Mouse (Mus musculus): Measurements from ENCODE around the gene Stxbp5. TPM values are rescaled to one million over a fixed set of nuclear protein-coding genes. Genes with fewer than 3 reads are reported as not detected.

The Stxbp5 gene
- polyA plus RNA-seq, 1 experiment from 2014 or later, result 7.8 TPM

DNA sequence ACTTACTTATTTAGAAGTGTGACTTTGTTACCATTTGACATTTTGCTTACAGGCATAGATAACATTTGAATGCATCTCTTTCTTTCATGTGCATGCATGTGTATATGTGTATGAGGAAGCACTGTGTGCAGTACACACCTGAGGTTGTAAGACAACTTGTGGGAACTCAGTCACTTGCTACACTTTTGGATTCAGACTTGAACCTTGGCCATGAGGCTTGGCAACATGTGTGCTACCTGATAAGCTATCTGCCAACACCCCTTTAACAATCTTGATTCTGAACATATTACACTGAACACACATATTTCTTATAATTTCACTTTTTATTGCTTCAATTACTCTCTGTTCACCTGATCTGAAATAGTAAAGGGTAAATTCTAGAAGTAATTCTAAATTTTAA lies 106.5 kb downstream of the Stxbp5 start:
- no peak for ATAC-seq (replicated peaks)
- H3K27ac ChIP-seq (replicated peaks), result no peak overlapping the region
- no peak overlapping the region for H3K9ac ChIP-seq (replicated peaks)
- no peak overlapping the region for H3K4me3 ChIP-seq
- H3K4me2 ChIP-seq (replicated peaks), result no peak overlapping the region
- H3K4me1 ChIP-seq, result no peaks in the 10 kb centered on the region
- H3K36me3 ChIP-seq, result peaks cover 18% of the 10 kb centered on the region
- H3K27me3 ChIP-seq, result no peaks in the 10 kb centered on the region
- H3K9me3 ChIP-seq, result no peaks in the 10 kb centered on the region

DNA sequence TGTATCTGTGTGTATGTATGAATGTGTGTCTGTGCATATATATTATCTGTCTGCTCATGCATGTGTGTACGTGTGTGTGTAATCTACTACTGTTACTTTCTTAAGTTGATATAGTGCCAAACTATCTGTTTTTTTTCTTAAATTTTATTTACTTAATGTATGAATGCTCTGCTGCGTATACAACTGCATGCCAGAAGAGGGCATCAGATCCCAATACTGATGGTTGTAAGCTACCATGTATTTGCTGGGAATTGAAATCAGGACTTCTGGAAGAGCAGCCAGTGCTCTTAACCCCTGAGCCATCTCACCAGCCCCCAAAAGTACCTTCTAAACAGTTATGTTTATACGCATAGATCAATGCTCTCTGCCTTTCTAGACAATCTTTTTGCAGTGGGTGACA lies 109.9 kb downstream of the Stxbp5 start:
- Histone ChIP-seq H3K27me3 (no peaks in the 10 kb centered on the region), H3K9me3 (no peaks in the 10 kb centered on the region), H3K27ac (replicated peaks) (no peak overlapping the region), H3K4me2 (replicated peaks) (no peak overlapping the region), H3K9ac (replicated peaks) (no peak overlapping the region), H3K36me3 (0 out of 2 replicates have a peak, but pooled peaks cover 4% of the 10 kb centered on the region), H3K4me3 (no peak overlapping the region), H3K4me1 (no peaks in the 10 kb centered on the region)
- WGBS, result 88% methylated on average over 3 of the region's 3 CpGs
- ATAC-seq (replicated peaks), result no peak

DNA sequence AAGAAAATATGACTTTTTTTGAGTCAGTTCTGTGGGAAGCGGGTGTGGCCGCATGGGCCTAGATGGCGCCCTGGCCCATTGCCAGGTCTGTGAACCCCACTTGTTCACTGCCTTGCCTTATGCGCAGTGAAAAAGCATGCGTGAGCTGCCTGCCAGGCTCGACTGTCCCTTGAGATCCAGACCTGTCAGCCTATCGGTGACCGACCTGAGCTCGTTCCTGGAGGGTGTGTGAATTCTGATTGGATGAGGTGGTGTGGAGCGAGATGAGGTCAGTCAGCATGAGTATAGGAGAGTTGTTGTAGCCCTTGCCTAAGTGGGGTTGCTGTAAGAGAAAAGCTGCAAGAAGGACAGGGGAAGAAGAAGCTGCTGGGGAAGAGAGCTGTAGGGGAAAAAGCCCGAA lies 114.4 kb downstream of the Stxbp5 start:
- Histone ChIP-seq H3K27me3 (no peaks in the 10 kb centered on the region), H3K4me3 (no peak overlapping the region), H3K4me1 (no peaks in the 10 kb centered on the region), H3K36me3 (0 out of 2 replicates have a peak, but pooled peaks cover 4% of the 10 kb centered on the region), H3K9ac (replicated peaks) (no peak overlapping the region), H3K9me3 (no peaks in the 10 kb centered on the region), H3K27ac (replicated peaks) (no peak overlapping the region), H3K4me2 (replicated peaks) (no peak overlapping the region)
- no peak for ATAC-seq (replicated peaks)
- 90% methylated on average over 11 of the region's 11 CpGs for WGBS

DNA sequence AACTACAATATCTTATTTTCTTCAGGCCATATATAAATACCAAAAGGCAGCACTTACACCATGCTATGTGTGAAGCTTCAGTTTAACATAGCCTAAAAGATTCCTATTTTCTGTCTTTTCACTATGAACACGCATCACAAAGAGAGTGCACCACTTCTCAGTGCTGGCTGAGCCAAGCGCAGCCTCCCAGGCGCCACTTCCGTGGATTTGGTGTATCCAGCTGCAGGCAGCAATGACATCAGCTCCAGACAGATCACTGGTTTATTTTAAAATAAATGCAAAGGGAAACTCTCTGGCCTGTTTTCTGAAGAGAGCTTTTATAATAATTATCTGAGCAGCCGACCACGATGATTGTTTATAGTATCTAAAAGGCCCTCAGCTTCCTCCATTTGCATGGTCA lies 115.2 kb downstream of the Stxbp5 start:
- H3K27me3 ChIP-seq, result no peaks in the 10 kb centered on the region
- H3K4me3 ChIP-seq, result no peak overlapping the region
- H3K9me3 ChIP-seq, result no peaks in the 10 kb centered on the region
- 67% methylated on average over 6 of the region's 6 CpGs for WGBS
- ATAC-seq (replicated peaks), result no peak; the same call in 1 of the 2 replicates
- H3K9ac ChIP-seq (replicated peaks), result no peak overlapping the region
- 0 out of 2 replicates have a peak, but pooled peaks cover 4% of the 10 kb centered on the region for H3K36me3 ChIP-seq
- H3K4me2 ChIP-seq (replicated peaks), result no peak overlapping the region
- no peaks in the 10 kb centered on the region for H3K4me1 ChIP-seq
- no peak overlapping the region for H3K27ac ChIP-seq (replicated peaks)

DNA sequence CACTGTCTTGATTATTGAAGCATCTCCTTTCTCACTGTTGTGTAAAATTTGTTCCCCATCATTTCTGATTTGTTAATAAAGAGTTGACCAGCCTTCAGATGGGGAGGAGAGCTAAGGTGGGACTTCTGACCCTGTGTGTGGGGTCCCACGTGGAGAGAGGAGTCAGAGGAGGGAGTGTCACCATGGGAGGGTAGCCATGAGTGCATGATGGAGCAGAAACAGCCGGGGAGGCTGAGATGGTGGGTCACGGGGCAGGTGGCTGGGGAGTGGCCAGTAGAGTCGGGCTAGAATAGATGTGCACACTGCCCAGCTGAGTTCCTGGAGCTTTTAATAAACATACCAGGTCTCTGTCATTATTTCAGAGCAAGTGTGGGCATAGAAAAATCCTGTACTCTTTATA lies 121.0 kb downstream of the Stxbp5 start:
- H3K27ac ChIP-seq (replicated peaks), result no peak overlapping the region
- no peaks in the 10 kb centered on the region for H3K4me1 ChIP-seq
- H3K9ac ChIP-seq (replicated peaks), result no peak overlapping the region
- H3K4me3 ChIP-seq, result no peak overlapping the region
- no peaks in the 10 kb centered on the region for H3K27me3 ChIP-seq
- no peaks in the 10 kb centered on the region for H3K9me3 ChIP-seq
- WGBS, result 64% methylated on average over 4 of the region's 4 CpGs
- H3K4me2 ChIP-seq (replicated peaks), result no peak overlapping the region
- ATAC-seq (replicated peaks), result no peak
- no peaks in the 10 kb centered on the region for H3K36me3 ChIP-seq

DNA sequence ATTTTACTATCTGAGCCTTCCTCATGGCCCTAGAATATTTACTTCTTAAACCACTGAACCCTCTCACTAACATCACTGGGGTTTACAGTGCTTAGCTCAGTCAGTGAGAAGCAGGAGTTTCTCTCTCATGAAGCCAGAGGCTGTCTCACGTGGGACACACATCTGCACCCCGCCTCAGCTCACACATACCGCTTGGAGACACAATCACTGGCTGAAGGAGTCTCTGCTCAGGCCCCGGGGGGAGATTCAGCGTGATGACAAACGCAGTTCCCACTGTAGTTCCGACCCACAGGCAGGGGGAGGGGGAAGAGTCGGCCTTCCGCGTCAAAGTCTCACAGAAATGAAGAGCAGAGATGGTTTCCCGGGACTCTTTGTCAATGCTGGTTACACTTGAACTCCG lies 130.6 kb downstream of the Stxbp5 start:
- H3K27ac ChIP-seq (replicated peaks), result no peak overlapping the region
- 81% methylated on average over 12 of the region's 12 CpGs for WGBS

DNA sequence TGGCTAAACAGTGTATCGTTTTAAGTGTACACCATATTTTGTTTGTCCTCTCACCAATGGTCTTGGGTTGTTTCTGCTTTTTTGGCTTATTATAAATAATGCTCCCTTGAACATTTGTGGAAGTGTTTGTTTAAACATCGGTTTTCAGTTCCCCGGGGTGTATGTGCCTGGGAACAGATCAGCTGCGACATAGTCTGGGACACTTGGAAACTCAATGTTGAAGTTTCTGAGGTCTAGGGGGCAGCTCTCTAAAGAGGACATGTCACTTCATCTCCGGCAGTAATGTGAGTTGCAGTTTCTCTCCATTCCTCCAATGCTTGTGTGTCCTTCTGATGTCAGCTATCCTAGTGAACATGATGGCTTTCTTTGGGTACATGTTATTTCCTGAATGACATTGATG lies 137.0 kb downstream of the Stxbp5 start:
- no peak for ATAC-seq (replicated peaks)
- H3K36me3 ChIP-seq, result peaks cover 25% of the 10 kb centered on the region
- 89% methylated on average over 5 of the region's 5 CpGs for WGBS
- no peak overlapping the region for H3K4me2 ChIP-seq (replicated peaks)
- no peak overlapping the region for H3K9ac ChIP-seq (replicated peaks)
- no peaks in the 10 kb centered on the region for H3K27me3 ChIP-seq
- H3K9me3 ChIP-seq, result no peaks in the 10 kb centered on the region
- H3K27ac ChIP-seq (replicated peaks), result no peak overlapping the region
- no peaks in the 10 kb centered on the region for H3K4me1 ChIP-seq
- no peak overlapping the region for H3K4me3 ChIP-seq

More for the DNA sequence above, 130.6 kb downstream of the Stxbp5 start:
- Histone ChIP-seq H3K27me3 (no peaks in the 10 kb centered on the region), H3K4me3 (no peak overlapping the region), H3K4me2 (replicated peaks) (no peak overlapping the region), H3K9ac (replicated peaks) (no peak overlapping the region), H3K4me1 (no peaks in the 10 kb centered on the region), H3K9me3 (no peaks in the 10 kb centered on the region), H3K36me3 (peaks cover 10% of the 10 kb centered on the region)
- no peak for ATAC-seq (replicated peaks)

DNA sequence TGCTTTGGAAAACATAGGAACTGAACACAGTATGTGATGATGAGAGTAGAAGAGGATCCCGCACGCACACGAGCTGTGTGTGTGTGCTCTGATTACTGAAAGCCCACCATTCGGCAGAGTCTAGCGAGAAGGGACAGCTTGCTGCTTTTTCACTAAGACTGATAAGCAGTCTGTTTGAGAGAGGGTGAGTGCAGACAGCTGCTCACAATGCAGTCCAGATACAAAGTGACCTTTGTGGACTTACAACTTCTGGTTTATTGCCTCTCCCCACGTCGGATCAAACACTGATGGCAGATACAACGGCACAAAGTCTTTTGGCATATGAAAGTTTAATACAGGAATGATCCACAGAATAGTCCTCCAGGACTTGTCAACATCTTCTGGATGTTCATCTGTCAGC lies 140.6 kb downstream of the Stxbp5 start:
- no peak for ATAC-seq (replicated peaks)
- Histone ChIP-seq H3K9me3 (no peaks in the 10 kb centered on the region), H3K27ac (replicated peaks) (no peak overlapping the region), H3K4me3 (no peak overlapping the region), H3K4me1 (no peaks in the 10 kb centered on the region), H3K36me3 (peaks cover 18% of the 10 kb centered on the region), H3K9ac (replicated peaks) (no peak overlapping the region), H3K27me3 (no peaks in the 10 kb centered on the region), H3K4me2 (replicated peaks) (no peak overlapping the region)
- WGBS, result 84% methylated on average over 8 of the region's 8 CpGs

DNA sequence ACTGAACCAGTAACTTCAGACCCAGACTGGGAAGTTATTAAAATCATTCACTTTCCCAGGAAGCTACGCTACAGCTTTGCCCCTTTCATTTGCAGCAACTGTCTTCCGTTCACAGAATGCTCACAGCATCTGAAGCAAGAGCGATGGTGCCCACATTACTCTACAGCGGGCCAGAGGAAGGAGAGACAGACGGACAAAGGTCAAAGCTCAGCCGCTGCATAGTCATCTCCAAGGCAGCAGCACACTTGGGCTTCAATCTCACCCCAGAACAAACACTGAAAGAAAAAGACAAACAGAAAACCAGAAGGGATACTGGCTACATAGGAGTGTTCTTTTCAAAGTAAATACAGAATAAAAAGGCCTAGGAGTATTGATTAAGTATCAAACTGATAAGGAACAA lies 144.3 kb downstream of the Stxbp5 start:
- WGBS, result 87% methylated on average over 6 of the region's 6 CpGs
- Histone ChIP-seq H3K27ac (replicated peaks) (no peak overlapping the region), H3K4me2 (replicated peaks) (no peak overlapping the region), H3K4me1 (no peaks in the 10 kb centered on the region), H3K36me3 (peaks cover 10% of the 10 kb centered on the region), H3K9me3 (no peaks in the 10 kb centered on the region), H3K27me3 (no peaks in the 10 kb centered on the region), H3K4me3 (no peak overlapping the region), H3K9ac (replicated peaks) (no peak overlapping the region)
- no peak for ATAC-seq (replicated peaks)

DNA sequence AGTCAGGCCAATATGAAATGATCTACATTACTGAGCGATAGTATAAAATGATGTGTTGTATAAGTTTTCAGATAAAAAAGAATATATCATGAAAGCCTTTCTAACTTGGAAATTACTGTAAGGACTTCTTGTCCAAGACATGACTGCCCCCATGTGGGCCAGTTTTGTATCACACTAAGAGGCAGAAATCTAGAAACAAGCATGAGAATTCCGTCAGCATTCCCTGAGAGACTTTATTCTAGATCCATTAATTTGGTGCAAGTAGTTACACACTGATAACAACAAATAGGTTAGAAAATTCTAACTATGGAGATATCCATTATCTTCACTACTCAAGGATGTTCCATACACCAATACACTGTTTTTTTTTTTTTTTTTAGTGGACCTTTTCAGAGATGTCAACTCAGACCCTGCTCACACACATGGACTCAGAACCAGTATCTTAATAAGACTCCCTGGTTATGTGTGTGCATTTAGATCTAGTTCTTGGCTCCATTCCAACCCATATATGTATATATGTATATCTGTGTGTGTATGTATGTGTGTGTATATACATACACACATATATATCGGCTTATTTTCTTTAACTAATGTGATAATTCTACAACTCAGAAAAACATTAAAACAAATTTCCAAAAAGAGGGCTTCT lies 145.9 kb downstream of the Stxbp5 start:
- Histone ChIP-seq H3K36me3 (0 out of 2 replicates have a peak, but pooled peaks cover 2% of the 10 kb centered on the region), H3K9ac (replicated peaks) (no peak overlapping the region), H3K4me1 (no peaks in the 10 kb centered on the region), H3K4me2 (replicated peaks) (no peak overlapping the region), H3K9me3 (no peaks in the 10 kb centered on the region), H3K27ac (replicated peaks) (no peak overlapping the region), H3K4me3 (no peak overlapping the region), H3K27me3 (no peaks in the 10 kb centered on the region)
- ATAC-seq (replicated peaks), result peak; percentile 58
- 47% methylated on average over 3 of the region's 3 CpGs for WGBS

DNA sequence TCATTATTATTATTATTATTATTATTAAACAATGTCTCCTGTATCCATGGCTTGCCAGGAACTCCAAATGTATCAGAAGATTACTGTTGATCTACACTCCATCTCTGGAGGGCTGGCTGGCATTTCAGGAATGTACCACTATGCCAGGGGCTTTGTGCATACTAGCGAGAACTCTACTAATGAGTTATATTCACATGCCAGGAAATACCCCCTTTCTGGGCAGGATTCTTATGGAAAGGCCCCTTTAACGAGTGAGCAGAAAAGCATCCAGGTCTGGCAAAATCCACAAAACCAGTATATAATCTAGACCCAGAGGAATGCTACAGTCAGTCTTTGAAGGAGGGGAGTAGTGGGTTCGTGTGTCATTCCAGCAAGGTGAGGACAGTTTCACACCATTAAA lies 167.0 kb downstream of the Stxbp5 start:
- H3K36me3 ChIP-seq, result no peaks in the 10 kb centered on the region
- no peak for ATAC-seq (replicated peaks)
- H3K4me3 ChIP-seq, result no peak overlapping the region
- no peak overlapping the region for H3K27ac ChIP-seq (replicated peaks)
- no peaks in the 10 kb centered on the region for H3K9me3 ChIP-seq
- 32% methylated on average over 3 of the region's 3 CpGs for WGBS
- H3K27me3 ChIP-seq, result no peaks in the 10 kb centered on the region
- no peaks in the 10 kb centered on the region for H3K4me1 ChIP-seq
- no peak overlapping the region for H3K4me2 ChIP-seq (replicated peaks)
- no peak overlapping the region for H3K9ac ChIP-seq (replicated peaks)

DNA sequence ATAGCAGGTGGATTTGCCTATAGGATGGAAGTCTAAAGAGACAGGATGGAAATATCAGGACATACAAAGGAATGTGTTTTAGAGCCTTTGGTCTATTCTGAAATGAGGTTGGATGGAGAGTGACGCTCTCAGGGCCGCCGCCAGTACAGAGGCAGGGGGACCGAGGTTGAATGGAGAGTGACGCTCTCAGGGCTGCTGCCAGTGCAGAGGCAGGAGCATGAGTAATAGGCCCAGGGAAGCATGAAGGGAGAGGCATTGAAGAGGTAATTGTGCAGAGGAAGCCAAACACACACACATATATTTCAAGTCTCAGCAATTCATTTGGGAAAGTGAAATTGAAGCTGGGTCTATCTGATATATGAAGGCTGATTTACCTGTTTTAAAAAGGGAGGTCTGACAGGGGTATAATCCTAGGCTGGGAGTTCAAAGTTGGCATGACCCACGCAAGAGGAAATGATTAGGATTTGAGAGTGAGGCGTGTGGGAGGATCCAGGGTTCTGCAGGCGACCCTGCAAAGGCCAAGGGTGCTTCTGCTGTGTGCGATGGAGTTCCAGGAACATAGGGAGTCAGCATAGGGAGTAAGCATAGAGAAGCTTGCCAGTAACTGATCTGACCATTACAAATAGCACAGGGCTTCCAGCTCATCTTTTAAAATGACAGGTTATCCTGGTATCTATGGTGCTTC lies 168.7 kb downstream of the Stxbp5 start:
- H3K36me3 ChIP-seq, result no peaks in the 10 kb centered on the region
- no peaks in the 10 kb centered on the region for H3K9me3 ChIP-seq
- no peak overlapping the region for H3K9ac ChIP-seq (replicated peaks)
- no peaks in the 10 kb centered on the region for H3K4me1 ChIP-seq
- no peaks in the 10 kb centered on the region for H3K27me3 ChIP-seq
- H3K4me2 ChIP-seq (replicated peaks), result no peak overlapping the region
- no peak overlapping the region for H3K27ac ChIP-seq (replicated peaks)
- 49% methylated on average over 9 of the region's 9 CpGs for WGBS
- ATAC-seq (replicated peaks), result 0 out of 2 replicates have a peak, but pooled peaks have one; percentile 70
- no peak overlapping the region for H3K4me3 ChIP-seq
